Mouse (Mus musculus) gastrocnemius, postnatal 4 days (tissue): ENCODE results near the gene Gsta1. TPM values are rescaled to one million over a fixed set of nuclear protein-coding genes. Genes with fewer than 3 reads are reported as not detected.
"Not testable (repeated sequence)": the region's sequence is repeated elsewhere in the genome, so short reads cannot be mapped to it uniquely, and the experiment has no call there.

ENCODE experiments used
- DNase-seq, 2 experiments: peaks; one replicate each; pipeline ENCODE4 v3.0.0; 2021 to 2022; ENCODE audit warnings: low spot score in 2 of 2, mixed read lengths in 2 of 2
- long read RNA-seq, 2 experiments: library from polyadenylated mRNA; stranded (forward); transcript quantifications; one replicate each; pipeline ENCODE4 v2.0.0; 2021
- total RNA-seq, 2 experiments: library from RNA; stranded (reverse); gene quantifications; 2 replicates each; pipeline ENCODE4 v1.2.3; 2021

Gsta1 gene
- total RNA-seq, result not detected
- long read RNA-seq, experiment 1, result 0 reads
- long read RNA-seq, experiment 2, result 0 reads

DNA sequence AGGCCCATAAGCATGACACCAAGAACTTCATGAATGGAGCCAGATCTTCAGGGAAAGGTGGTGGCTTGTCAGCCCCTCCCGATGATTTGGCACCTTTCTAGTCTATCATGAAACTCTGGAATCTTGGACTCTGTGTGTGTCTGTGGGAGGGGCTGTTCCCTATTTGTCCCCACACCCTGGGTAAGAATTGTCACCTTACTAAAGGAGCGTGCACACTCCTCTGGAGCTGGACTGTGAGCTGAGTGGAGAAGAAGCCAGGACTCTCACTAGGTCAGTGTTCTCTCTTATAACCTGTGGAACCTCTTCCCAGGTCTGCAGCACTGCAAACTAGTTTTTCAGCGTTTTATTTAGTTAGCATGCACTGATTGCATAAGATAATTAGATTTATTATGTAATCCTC lies at the start of gene Gsta1:
Gene Gsta1, plus strand, starts transcription at position 196 of the 400 bp plus-strand sequence.
- DNase-seq, result not testable (repeated sequence)

DNA sequence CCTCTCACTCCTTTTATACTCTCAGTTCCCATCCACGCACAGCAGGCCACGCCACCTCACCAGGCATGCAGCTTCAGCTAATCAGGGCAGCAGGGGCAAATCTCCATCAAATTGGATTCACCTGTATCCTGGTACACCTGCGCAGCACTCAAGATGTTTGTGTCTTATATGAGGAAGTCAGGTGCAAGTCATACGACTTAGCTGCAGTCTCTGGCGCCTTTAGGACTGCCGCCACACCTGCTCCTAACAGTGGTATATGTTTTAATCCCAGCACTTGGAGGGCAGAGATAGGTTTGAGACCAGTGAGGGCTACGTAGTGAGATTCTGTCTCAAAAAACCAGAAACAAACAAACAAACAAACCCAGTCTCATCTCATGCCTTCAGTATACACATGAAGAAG lies 48.0 kb upstream of the Gsta1 start, which contains the start of gene Gsta4:
Gene Gsta4, plus strand, starts transcription at position 301 of the 400 bp plus-strand sequence.
- not testable (repeated sequence) for DNase-seq

DNA sequence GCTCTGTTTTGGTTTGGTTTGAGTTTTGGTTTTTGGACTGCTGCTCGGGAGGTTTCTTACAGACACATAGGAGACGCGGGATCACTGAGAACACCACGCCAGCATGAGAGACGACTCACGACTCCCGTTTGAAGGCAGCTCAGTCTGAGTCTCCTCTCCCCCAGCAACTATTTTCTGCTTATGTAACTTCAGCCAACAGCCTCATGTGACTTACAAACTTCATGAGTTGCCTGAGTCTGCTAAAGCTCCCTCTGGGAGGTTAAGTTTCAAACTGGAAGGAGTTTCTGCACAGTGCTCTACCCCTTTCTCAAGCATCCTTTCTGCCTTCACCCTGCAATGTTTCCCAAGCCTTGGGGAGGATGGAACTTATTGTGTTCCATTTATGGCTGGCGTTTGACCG lies 44.8 kb upstream of the Gsta1 start:
- DNase-seq, result no peak

DNA sequence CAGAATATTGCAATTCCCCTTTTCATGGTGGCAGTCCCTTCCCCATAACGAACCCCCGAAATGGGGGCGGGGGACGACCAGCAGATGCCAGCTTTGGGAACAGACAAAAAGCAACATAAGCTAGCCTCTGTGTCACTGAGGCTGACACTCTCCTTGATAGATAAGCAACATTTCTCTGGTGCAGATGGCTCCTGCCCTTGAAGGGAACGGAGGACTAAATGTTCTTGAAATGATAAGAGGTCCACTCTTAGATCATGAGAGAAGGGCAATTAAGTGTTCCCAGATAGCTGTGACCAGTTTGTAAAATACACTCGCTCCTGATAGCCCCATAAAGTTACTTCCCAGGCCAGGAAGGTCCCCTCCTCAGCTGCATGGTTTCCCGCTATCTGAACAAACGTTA lies 41.5 kb upstream of the Gsta1 start:
- no peak for DNase-seq

DNA sequence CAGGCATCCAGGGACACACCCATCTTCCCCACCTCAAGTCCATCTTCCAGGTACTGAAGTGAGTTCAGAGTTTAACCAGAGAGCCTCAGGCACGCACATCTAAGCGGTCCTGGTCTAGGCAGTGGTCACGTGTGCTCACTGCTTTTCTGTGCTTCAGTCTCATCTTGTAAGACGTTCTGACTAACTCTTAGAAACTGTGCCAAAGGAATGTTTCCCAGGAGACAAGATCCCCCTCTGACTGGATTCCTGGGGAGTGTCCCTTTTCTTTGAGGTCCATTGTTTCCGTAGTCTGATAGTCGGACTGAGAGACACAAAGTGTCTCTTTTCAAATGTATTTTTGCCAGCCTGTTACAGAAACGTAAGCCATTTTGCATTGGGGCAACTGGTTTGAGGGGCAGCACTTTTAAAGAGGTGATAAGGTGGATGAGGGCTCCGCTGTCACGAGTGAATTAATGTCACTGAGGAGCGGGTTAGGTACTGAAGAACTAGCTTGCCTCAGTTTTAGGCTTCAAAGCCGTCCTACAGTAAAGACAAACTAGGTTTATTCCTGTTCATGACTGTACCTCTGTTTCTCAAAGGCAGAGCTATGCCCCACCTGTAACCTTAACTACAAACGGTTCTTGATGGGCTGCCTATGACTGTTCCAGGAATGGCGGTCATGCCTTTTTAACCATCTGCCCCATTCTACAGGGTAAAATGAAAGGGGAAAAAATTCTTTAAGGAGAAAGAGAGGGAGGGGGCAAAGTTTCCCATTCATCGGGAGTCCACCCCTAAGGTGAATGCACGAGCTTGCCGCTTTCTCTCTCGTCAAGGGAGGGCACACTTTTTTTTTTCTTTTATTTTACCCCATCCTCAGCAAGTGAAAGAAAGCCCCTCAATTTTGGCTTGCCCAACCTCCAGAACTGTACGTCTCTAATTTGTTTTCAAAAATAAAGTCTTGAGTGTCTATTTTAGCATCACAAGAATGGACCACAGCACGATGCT lies 39.5 kb upstream of the Gsta1 start:
- DNase-seq, result no peak

DNA sequence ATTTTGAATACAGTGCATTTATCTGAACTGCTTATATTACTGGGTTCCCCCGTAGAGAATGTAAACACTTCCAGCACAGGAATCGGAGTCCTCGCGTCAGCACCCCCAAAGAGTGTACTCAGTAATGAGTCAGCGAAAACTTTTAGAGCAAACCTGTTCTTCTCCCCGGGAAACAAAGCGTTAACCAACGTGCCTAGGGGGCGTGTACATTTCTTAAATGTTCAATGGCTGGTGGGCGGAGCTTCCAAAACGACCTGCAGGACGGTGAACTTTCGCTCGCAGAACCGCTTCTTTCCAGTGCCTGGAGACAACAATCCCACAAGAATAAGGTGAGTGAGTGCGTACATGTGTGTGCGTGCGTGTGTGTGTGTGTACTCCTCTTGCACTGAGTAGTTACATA lies 38.7 kb upstream of the Gsta1 start:
- peak in 1 of 2 experiments; percentile 23 for DNase-seq

DNA sequence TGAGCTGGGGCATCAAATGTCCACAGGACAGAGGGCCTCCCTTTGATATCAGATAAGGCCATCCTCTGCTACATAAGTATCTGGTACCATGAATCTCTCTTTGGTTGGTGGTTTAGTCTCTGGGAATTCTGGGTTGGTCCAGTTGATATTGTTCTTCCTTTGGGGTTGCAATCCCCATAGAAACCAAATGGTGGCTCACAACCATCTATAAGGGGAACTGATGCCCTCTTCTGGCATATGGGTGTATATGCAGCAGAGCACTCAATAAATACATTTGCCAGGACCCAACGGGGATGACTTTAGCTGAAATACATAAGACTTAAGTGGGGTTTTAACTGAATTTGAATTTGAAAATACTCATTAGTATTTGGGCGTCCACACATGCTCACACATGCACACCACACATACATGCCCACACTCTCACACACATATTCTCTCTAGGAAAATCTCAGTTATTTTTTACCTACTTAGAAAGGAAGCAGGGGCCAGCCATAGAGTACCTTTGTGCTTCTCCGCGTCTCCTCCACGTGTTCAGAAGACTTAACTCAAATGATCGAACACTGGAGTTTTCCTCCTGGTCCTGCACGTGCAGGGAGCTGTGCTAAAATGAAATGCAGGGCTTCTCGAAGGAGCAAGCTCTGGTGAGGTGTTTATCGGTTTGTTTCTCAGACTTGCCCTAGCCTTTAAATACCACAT lies 36.4 kb upstream of the Gsta1 start:
- DNase-seq, result peak in 1 of 2 experiments; percentile 37

- no peak for DNase-seq
Measured at GRCm38 (mm10) chr9:78195034-78195433, 35.4 kb upstream of the Gsta1 start.

GRCm38 (mm10) chr9:78197801-78198200 lies 32.7 kb upstream of the Gsta1 start:
- DNase-seq, result no peak

GRCm38 (mm10) chr9:78204194-78204593 lies 26.3 kb upstream of the Gsta1 start:
- DNase-seq, result no peak

GRCm38 (mm10) chr9:78208956-78209355 lies 21.5 kb upstream of the Gsta1 start:
- DNase-seq, result no peak

DNA sequence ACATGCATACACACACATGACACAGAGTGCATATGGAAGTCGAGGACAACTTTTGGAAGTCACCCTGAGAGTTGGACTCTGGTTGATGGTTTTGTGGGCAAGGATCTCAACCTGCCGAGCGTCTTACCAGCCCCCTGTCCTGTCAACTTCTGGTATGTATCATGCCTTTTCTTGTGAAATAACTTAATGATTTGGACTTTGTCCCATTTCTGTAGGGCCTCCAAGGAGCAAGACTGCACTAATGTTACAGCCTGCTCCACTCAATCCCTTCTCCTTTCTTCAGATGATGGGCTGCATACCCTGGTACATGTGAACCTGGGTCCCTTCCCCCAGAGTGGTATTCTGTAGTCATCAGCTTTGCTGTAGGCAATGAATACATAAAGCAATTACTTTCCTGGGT lies 20.4 kb upstream of the Gsta1 start:
- no peak for DNase-seq

GRCm38 (mm10) chr9:78210821-78211220 lies 19.6 kb upstream of the Gsta1 start:
- no peak for DNase-seq

DNA sequence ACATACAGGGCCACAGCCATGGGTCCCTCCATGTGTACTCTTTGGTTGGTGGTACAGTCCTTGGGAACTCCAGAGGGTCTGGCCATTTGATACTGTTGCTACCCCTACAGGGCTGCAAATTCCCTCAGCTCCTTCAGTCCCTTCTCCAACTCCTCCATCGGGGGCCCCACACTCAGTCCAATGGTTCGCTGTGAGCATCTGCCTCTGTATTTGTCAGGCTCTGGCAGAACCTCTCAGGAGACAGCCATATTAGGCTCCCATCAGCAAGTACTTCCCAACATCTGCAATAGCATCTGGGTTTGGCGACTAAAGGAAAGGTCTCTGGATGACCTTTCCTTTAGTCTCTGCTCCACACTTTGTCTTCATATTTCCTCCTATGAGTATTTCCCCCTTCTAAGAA lies 18.9 kb upstream of the Gsta1 start:
- no peak for DNase-seq

DNA sequence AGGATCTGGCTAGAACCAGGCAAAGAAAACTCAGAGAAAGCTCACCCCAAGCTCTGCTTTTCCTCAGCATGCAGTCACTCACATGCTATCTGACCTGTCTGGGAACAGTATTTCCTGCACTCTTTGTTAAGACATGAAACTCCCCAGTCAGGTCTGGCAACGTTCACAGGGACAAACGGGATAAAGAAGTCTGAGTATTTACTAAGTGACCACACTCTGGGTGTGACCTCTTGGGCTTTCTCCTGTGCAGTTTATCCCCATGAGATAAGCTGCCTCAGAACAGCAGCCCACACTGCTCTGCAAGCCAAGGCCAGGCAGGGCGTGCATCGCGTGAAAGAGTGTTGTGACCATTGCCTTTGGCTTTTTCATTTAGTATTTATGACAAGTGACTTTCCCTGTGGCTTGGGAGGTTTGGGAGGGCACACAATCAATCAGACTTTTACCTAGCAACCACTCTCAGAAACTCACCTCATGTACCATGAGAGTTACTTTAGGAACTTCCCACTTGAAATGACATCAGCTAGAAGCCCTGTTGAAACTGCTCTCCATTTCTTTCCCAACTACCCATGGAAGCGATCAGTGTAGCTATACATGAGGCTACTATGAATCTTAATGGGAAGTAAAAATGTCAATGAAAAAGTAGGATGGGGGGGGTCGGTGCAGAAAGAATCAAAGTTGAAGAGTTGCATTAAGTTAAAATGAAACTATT lies 18.0 kb upstream of the Gsta1 start:
- DNase-seq, result no peak

DNA sequence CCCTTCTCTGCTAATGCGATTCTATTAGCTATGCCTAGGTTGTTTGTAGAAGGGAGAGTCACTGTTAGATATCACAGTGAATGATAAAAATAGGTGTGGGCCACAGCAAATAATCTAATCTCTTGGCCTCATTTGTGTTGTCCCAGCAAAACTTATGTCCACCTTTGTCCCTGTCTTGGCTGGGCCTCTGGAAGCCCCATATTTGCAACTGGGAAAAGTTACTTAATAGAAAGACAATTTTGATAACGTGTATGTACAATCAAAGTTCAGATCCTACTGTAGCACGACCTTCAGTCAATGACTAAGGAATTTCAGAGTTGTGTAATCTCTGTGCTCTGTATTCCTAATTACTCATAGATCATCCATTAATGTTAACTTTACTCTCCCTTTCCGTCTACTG lies 13.4 kb upstream of the Gsta1 start:
- DNase-seq, result no peak

GRCm38 (mm10) chr9:78222616-78223015 lies 7.8 kb upstream of the Gsta1 start:
- DNase-seq, result no peak

DNA sequence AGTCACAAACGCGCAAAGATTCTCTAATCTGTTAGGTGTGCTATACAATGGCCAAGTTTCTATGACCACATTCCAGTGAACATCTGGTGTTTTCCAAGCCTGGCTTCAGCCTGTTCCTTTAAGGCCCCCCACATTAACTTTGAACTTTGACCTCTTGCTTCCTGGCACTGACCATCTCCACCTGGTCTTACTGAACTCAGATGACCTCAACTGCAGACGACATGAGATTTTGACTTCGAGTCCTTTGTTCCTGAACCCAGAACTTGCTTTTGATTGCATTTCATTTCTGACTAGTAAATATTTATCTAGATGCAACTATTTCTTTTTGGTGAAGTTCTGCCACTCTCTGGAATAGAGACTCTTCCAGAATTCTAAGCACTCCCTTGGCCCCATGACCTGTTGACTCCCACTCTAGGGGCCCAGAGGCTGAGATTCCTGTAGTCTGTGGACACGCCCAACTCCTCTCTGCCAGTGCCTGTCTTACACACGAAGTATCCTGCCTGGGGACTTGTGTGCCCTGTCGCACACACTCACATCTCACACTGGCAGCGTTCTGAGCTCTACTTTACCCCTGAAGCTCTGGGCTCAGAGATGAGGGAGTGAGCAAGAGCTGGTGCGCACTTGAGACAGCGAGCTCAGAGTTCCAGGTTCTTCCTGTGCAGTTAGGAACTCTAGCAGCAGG lies 7.1 kb upstream of the Gsta1 start:
- DNase-seq, result no peak

DNA sequence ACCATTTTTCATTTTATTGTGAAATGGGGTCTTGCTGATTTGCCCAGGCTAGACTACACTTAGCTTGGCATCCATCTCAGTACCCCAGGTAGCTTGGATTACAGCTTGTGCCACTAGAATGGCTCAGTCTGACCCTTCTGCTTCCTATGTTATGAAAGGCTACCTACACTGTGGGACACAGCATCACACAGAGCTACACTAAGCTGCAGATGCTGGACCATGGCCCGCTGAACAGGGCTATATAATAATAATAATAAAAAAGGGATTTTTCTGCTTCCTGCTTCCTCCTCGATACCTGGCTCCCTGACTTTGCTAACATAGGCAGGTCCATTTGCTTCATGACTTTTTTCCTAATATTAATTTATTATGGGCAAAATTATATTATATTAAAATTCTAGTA lies 6.0 kb upstream of the Gsta1 start:
- no peak for DNase-seq

GRCm38 (mm10) chr9:78225304-78225703 lies 5.2 kb upstream of the Gsta1 start:
- DNase-seq, result no peak

- no peak for DNase-seq
Measured at GRCm38 (mm10) chr9:78228122-78228521, 2.3 kb upstream of the Gsta1 start.
